Mouse (Mus musculus) heart, adult 9 months (tissue): ENCODE results near the gene Auh.

ENCODE experiments used
- DNase-seq, 2 experiments: peaks; one replicate each; pipeline ENCODE4 v3.0.0; 2022; ENCODE audit warnings: low spot score in 2 of 2

Gene Auh

DNA sequence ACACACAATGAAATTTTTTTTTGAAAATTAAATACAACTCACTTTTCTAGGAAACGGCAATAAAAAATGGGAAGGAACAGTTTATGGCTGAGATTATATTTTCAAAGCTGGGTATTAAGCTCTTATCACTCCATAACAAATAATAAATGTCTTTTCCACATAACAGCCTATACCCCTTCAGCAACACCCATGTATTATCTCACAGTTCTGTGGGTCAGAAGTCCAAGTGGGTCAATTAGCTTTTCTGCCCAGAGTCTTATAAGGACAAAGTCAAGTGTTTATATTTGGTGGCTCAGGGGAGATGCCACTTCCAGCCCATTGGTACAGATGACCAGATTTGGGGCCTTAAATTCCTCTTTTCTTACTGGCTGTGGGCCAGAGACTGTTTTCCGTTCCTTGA is 129.4 kb downstream of the Auh start:
- no peak for DNase-seq

DNA sequence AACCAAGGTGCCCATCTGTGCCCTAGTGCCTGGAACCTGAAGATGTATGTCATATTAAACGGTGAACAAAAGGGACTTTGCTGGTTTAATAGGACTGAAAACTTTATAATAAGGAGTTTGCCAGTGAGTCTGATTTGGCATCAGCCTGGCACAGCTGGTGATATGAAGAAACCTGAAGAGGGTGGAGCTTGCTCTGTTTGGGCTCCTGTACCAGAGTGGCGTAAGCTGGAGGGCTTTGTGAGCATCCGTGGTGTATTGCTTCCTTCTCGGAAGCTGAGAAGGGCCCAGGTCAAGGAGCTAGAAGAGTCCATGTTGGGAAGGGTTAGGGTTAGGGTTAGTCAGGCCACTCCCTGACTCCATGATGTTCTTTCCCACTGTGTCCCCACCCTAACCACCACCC is 135.2 kb downstream of the Auh start:
- no peak for DNase-seq

GRCm38 (mm10) chr13:52793434-52793989 is 136.0 kb downstream of the Auh start:
- no peak for DNase-seq

DNA sequence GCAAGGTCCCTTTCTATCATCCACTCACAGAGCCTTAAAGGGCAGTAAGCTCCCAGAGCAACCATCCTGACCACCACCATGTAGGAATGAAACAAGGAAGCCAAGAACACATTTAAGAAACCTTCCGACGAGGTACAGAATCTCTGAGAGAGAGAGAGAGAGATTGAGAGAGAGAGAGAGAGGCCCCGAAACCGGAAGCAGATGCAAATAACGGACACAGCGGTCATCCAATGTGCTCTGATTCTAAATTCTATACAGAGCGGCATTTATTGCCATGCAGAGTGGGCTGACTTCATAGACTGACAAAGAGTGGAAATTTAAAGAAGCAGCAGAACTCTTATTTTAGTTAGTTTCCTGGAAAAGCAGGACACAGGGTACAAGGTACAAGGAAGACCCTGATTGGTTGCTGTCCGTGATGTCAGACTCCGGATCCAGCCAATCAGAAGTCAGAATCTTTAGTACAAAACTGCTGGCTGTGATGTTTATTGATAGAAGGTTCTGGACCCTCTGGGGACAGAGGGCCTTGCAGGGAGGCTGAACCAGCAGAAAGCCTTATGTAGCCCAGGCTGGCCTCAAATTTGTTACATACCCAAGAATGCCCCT is 137.1 kb downstream of the Auh start:
- no peak for DNase-seq

DNA sequence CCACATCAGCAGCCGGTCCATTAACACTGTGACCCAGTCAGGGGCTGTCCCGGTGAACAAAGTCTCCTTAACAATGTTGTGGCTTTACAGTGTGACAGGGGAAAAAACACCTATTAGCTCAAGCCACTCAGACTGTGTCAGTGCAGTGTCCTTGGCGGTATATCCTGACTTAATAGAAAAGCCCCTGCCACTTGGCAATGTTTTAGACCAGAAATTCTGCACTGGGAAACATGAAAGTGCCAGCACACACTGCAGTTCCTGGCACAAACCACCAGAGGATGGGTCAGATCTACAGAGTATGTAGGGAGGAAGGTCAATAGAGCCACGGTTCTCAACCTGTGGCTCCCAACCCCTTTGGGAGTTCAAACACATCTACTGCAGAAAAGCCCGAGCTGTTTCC is 138.6 kb downstream of the Auh start:
- no peak for DNase-seq
